Mouse (Mus musculus): ENCODE results near the gene Ctdspl. TPM values are rescaled to one million over a fixed set of nuclear protein-coding genes. Genes with fewer than 3 reads are reported as not detected.

Ctdspl gene
- total RNA-seq, 2 experiments from 2014 or later, result 11.2 to 11.3 TPM

GRCm38 (mm10) chr9:118977425-118977824, 51.2 kb downstream of the Ctdspl start:
- intact Hi-C loops (cut with DNase I), result no loop called here
- no peak for DNase-seq

DNA sequence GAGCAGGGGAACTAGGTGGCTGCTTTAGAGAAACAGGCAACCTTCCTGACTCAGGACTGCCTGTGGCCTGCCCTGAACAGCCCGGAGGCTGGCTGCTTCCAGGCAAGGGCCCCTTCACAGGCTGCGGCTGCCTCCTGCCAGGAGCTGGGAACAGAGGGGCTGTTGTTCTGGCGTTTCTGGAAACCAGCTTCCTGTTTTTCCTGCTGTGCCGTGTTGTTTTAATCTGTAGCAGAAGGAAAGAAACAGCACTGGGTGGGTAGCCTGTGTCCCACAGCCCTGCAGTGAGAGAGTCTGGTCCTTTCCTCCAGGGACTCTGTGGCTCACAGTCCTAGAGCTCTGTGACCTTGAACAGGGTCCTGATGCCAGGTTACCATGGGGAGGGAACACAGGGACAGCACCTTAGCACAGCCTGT, 54.2 kb downstream of the Ctdspl start:
- intact Hi-C loops (cut with DNase I), result loop anchor here (5.0 kb wide), 1 partner anchor 53 kb away; the partner anchor contains the start of gene Ctdspl
- peak in 1 of 2 experiments; percentile 52 for DNase-seq

DNA sequence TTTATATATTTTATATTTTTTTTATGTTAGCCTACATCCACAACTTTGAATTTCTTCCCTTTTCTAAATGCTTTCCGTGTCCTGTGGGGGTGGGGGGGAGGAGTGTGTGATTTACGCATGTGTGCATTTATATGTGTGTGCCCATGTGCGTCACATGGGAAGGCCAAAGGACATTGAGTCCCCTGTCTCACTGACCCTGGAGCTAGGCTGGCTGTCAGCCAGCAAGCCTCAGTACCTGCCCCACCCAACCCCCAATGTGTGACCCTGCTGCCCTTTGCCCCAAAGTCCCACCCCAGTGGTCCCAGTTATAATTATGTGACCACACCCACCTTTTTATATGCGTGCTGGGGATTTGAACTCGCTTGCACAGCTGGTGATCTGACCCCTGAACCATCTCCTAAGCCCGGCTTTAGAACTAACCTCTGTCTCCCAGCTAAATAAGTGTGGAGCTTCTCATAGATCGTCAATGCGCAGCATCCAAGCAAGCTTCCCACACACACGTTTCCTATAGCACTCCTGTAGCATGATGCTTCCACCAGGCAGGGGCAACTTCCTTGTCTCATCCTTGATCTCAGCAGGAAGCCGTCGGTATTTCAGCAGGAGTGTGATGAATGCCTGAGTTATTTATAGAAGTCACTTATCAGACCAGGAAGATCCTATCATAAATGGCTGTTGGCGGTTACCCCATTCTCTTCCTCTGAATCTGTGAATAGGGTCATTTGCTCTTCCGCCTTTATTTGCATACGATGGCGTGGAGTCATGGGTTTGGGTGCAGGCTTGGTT, 58.6 kb downstream of the Ctdspl start:
- DNase-seq, result no peak
- intact Hi-C loops (cut with DNase I), result loop anchor here (5.0 kb wide), 1 partner anchor 58 kb away; the partner anchor contains the start of gene Ctdspl

- intact Hi-C loops (cut with DNase I), result no loop called here
- DNase-seq, result no peak
Measured at GRCm38 (mm10) chr9:118986286-118986685, 60.0 kb downstream of the Ctdspl start.

GRCm38 (mm10) chr9:118988787-118989580, 62.7 kb downstream of the Ctdspl start:
- intact Hi-C loops (cut with DNase I), result no loop called here
- no peak for DNase-seq

DNA sequence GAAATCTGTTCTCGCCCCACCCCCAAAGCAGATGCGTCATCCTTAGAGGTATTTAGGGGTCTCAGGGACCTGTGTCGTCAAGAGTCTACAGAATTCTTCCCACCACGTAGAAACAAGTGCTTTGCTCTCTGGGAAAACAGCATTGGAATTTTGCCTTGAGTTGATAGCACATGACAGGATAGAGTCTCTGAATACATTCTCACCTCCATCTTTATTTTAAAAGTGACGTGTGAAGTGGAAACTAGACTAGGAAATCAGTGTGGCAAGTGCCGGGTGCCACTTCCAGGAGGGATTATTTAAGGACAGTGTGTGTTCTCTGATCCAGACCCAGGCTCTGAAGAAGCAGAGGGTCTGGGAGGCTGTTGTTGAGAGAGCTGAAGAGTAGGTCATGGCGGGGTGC, 64.2 kb downstream of the Ctdspl start:
- intact Hi-C loops (cut with DNase I), result no loop called here
- no peak for DNase-seq

DNA sequence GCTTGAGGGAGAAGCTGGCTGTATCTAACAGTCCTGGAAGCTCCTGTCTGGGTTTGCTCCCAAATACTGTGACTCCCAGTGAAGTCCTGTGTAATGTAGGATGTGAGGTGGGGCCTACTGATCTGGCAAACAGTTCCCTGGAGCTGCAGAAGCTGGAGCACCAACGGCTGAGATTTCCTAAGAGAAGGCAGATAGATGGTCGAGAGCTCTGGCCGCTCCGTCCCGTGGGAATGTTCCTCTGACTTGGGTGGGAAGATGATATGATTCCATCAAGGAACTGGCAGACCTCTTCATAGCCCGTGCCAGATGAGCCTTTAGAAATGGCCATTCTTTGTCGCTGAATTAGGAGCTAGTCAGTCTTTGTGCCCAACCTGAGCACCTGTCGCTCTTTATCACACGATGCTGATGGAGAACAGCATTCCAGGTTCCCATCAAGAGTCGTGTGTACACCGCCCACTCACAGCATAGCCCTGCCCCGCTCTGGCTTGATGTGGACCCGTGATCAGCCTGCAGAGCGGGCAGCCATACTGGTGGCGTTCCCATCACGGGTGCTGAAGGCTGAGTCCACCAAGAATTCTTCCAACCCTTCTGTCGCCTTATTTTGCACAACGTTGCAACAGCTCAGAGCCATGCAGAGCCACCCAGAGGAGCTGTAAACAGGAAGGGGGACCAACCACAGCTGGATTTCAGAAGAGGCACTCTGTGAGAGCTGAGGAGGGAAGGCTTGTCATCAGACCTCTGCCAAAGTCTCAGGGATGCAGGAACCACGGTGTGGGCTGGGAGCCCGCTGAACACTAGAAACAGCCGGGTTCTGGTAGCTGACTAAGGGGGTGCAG, 65.7 kb downstream of the Ctdspl start:
- intact Hi-C loops (cut with DNase I), result no loop called here
- no peak for DNase-seq

DNA sequence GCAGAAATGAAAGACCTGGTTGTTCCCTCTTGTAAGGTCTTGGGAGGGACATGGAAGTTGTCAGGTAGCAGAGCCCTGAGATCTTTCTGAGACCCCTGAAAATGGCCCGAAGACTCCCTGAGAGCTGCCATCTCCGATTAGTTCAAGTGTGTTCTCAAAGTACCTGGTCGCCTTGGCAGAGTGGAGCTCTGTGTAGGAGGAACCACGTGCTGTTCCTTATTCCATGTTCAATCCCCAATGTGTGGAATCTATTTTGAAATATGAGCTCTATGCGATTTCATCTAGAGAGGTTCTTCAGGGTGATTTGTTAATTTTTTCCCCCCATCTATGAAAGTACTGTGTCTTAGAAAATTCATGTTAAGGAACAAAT, 66.3 kb downstream of the Ctdspl start:
- intact Hi-C loops (cut with DNase I), result no loop called here
- no peak for DNase-seq

GRCm38 (mm10) chr9:118994524-118995227, 68.4 kb downstream of the Ctdspl start:
- intact Hi-C loops (cut with DNase I), result no loop called here
- DNase-seq, result no peak

DNA sequence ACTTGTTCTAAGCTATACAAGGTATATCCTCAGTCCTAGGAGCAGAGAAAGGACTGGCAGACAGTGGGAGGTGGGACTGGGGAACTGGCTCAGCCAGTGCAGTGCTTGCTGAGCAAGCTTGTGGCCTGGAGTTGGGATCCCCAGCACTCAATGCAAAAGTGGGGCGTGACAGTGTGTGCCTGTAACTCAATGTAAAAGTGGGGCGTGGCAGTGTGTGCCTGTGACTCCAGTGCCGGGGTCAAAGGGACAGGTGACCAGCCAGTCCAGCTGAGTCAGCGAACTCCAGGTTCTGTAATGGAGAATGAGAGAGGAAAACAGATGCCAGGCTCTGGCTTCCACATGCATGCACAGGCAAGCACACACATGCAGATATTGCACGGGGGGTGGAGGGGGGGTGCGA, 69.3 kb downstream of the Ctdspl start:
- DNase-seq, result no peak
- intact Hi-C loops (cut with DNase I), result no loop called here

- DNase-seq, result no peak
- intact Hi-C loops (cut with DNase I), result no loop called here
Measured at GRCm38 (mm10) chr9:118997241-118997640, 71.0 kb downstream of the Ctdspl start.

DNA sequence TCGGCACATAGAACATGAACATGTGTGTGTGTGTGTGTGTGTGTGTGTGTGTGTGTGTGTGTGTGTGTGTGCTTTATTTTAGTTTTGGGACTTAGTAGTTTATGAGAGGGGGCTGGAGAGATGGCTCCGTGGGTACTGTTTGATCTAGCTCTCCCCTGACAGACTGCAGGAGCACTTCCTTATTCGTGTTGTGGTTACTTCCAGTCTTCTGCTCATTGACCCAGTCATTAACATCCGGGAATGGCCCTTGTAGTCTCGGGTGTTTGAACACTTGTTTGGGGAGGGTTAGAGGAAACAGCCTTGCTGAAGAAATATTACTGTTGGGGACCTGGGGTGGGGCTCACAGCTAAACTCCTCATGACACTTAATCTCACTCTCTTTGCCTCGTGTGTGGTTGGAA, 73.9 kb downstream of the Ctdspl start:
- DNase-seq, result no peak
- intact Hi-C loops (cut with DNase I), result no loop called here

- peak in 1 of 2 experiments; percentile 51 for DNase-seq
- intact Hi-C loops (cut with DNase I), result no loop called here
Measured at GRCm38 (mm10) chr9:119002267-119002666, 76.0 kb downstream of the Ctdspl start.

- no peak for DNase-seq
- intact Hi-C loops (cut with DNase I), result no loop called here
Measured at GRCm38 (mm10) chr9:119003990-119004702, 77.9 kb downstream of the Ctdspl start.

DNA sequence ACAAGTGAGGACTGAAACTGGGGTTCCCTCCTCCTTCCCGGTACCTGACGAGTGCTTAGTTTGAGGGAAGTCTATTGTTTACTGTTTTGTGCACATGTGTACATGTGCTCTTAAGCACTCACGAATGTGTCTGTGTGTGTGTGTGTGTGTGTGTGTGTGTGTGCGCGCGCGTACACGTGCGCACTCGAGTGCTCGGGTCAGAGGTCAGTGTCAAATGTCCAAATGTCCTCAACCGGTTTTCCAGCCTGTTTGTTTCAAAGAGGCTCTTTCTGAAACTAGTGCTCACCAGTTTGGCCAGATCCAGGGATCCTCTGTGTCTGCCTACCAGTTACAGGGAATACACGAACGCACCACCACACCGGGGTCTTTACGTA, 78.4 kb downstream of the Ctdspl start:
- intact Hi-C loops (cut with DNase I), result no loop called here
- no peak for DNase-seq

DNA sequence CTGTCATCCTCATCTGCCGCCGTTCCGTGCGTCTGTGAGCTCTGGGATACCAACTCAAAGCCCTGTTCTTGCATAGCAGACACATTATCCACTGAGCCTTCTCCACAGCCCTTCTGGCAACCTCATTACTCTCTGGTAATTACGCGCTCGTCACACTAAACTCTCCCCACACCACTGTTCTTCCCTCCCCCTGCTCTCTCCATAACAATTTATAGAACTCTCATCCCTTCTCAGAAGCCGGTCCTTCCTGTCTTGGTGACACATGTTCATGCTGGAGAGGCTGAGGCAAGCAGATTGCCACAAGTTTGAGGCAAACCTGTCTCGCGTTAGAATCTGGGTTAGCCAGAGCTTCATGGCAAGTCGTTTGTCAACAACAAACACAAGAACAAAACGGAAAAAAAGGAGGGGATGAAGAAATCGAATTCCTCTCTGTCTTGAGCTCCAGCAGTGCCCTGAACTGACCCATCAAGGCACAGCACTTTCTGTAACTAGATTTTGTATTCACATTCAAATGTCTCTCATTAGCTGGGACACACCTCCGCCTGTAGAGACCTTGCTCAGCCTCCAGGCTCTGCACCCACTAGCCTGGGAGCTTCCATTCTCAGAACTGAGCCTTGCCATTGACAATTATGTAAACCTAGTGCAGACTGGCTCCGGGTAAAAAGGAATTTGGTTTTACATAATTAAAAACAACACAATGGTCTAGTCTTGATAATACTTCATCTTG, 79.2 kb downstream of the Ctdspl start:
- intact Hi-C loops (cut with DNase I), result no loop called here
- DNase-seq, result no peak

DNA sequence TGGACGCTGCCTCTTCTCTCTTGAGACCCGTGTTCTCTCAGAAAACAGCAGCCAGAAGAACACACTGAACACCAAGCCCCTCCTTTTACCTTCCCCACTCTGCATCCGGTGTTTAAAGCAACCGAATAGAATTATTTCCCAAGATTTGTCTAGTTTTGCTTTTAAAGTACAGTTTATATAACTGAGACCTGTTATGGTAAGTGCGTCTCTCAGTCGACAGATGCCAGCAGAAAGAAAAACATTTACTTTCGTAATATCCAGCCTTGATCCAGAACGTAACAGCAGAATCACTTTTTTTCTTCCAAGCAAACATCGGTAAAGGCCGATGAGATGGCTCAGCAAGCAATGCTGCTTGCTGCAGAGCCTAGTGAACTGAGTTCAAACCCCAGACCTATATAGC, 81.0 kb downstream of the Ctdspl start:
- intact Hi-C loops (cut with DNase I), result no loop called here
- DNase-seq, result no peak

DNA sequence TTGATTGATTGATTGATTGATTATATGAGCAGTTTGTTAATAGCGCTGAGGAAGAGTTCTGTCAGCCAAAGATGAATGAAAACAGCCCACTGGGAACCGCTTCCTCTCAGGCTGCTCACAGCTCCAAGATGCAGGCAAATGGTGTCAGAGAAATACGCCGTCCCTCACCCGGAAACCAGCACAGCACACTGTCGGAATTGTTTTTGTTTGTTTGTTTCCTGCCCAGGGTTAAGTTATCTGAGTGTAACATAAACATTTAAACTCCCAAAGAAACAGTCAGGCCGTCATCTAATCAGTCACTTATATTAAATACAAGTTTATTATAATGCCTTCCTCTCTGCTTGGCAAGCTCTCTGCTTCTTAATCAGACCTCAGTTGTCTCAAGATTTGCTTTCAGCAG, 82.6 kb downstream of the Ctdspl start:
- intact Hi-C loops (cut with DNase I), result no loop called here
- DNase-seq, result no peak

DNA sequence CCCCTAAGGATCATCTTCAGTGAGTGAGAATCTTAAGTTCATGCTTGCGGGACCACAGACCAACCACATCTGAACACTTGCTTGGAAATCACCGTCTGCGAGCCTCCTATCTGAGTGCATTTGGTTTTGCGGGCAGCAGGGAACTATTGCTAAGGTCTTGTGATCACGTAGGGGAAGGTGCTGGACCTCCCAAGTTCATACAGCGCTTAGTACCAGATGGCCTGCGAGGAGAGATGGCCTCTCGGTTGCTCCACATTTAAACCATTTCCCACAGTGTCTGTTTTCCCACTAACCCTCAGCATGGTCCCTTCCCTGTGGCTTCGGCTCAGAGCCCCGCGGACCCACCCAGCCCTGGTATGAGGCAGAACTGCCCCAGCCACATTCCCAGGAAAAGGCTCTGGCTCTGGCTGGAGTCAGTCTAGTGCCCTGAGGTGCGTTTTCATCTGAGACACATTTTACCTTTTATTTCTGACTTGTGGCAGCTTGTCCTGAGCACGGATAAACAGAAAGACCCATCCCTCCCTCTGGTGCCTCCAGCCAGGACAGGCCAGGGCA, 84.0 kb downstream of the Ctdspl start:
- no peak for DNase-seq
- intact Hi-C loops (cut with DNase I), result no loop called here

All from heart, postnatal 36 days (tissue).